Mouse (Mus musculus) brain, embryonic 14.5 days (tissue): ENCODE measurements at regions not wholly inside any gene's neighbourhood (a gene's known extent, or its start where the extent isn't known, plus 50 kb on each side); places are given as distances from the start of the nearest gene placed in this dataset.

Experiments
- CTCF ChIP-seq: fragments of 200-500 bp; IDR thresholded peaks from 2 replicates; pipeline ENCODE4 v1.5.1; 2012; ENCODE audit warnings: inconsistent platforms, mild to moderate bottlenecking, moderate library complexity, borderline replicate concordance; ENCODE audit not compliant: insufficient read depth, insufficient read length; ENCODE audit errors: extremely low read depth
- POLR2A ChIP-seq: fragments of 200-500 bp; IDR thresholded peaks from 2 replicates; pipeline ENCODE4 v1.6.1; 2012; ENCODE audit warnings: mild to moderate bottlenecking, inconsistent platforms, borderline replicate concordance; ENCODE audit not compliant: poor library complexity, insufficient read depth, insufficient read length, severe bottlenecking; ENCODE audit errors: extremely low read depth

- TF ChIP-seq CTCF, result no peak
- TF ChIP-seq POLR2A, result no peak
Measured at GRCm38 (mm10) chr2:75114375-75114774, 288.8 kb downstream of the Mtx2 start.
